Mouse (Mus musculus) left cerebral cortex, adult 18-20 months (tissue): Measurements from ENCODE around the gene Cacng6. TPM values are rescaled to one million over a fixed set of nuclear protein-coding genes. Genes with fewer than 3 reads are reported as not detected.
A peak's percentile ranks its signal among the peaks of the same experiment; 100 is the strongest.

Source experiments
- DNase-seq, 2 experiments: peaks; one replicate each; pipeline ENCODE4 v3.0.0; 2021 to 2022; ENCODE audit warnings: low spot score in 2 of 2, mixed read lengths in 1 of 2
- total RNA-seq, 2 experiments: library from RNA; stranded (reverse); gene quantifications; 2 replicates each; pipeline ENCODE4 v1.2.3; 2021

The Cacng6 gene
- total RNA-seq, 2 experiments from 2014 or later: 1.0 to 1.9 TPM

DNA sequence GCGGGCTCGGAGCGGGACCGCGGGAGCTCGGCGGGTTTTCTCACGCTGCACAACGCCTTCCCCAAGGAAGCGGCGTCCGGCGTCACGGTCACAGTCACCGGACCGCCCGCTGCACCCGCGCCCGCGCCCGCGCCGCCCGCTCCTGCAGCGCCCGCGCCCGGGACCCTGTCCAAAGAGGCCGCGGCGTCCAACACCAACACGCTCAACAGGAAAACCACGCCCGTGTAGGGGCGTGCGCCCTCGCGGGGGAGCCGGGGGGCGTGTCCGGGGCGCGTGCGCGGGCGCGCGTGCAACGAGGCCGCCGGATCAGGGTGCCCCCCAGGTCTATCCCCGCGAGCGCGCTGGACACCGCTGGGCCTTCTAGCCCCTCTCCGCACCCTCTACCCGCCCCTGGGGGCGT, 8.6 kb upstream of the Cacng6 start:
- no peak for DNase-seq

DNA sequence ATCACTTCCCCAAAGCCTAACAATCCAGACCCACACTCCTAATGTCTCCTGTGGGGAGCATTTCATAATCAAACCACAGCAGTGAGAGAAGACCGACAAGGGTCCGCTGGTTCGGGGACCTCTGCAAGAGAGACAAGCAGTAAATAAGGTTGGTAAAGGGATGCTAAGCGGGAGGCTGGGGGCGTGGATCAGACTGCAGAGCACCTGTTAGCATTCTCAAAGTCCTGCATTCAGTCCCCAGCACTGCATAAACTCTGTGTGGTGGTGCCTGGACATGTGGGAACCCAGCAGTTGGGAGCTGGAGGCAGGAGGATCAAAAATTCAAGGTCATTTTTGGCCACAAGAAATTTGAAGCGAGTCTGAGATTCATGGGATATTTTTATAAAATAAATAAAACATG, 4.1 kb upstream of the Cacng6 start:
- no peak for DNase-seq

DNA sequence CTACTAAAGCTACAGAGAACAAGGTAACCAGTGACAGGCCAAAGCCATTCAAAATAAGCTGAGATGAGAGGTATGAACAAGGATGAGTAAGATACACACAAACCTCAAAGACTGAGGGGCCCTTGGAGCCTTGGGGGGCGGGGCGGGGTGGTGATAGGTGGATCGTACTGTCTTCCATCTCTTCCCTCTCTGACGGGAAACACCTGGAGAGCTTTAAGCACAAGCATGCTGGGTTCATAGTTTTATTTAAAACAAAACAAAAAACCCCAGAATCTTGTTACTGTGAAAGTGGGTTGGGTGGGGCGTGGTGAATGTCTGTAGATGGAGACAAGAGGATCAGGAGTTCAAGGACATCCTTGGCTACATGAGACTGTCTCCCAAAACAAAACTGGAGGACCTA, 3.5 kb upstream of the Cacng6 start:
- no peak for DNase-seq

DNA sequence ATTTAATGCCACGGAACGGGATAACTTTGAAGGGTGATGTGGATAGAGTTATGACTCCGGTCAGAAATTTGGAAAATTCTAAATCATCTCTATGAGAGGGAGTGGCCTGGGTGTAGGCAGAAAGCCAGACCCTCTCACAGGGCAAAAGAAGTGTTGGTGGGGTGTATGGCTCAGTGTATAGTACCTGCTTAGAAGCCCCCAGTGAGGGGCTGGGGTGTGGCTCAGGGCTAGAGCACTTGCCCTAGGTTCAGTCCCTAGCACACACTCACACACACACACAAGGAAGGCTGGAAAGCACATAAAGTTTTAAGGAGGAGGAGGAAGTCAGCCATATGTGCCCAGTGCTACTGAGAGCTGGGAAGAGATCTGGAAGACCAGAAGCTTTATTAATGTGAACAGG, 2.7 kb upstream of the Cacng6 start:
- no peak for DNase-seq

DNA sequence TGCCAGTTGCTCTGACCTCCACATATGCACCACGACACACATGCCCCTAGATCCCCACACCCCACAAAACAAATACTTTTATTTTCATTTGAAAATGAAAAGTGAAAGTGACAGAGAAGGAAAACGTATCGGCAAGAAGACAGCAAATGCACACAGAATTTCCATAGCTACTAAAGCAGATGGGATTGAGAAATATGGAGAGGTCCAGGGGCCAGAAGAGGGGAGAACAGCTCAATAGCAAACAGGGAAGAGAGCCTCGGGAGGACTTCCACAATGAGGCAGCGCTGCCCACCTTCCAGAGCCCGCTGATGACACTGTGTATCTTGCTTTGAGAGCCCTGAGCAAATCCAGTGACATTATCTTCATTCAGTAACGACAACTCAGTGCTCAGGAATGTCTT, 1.9 kb upstream of the Cacng6 start:
- no peak for DNase-seq

DNA sequence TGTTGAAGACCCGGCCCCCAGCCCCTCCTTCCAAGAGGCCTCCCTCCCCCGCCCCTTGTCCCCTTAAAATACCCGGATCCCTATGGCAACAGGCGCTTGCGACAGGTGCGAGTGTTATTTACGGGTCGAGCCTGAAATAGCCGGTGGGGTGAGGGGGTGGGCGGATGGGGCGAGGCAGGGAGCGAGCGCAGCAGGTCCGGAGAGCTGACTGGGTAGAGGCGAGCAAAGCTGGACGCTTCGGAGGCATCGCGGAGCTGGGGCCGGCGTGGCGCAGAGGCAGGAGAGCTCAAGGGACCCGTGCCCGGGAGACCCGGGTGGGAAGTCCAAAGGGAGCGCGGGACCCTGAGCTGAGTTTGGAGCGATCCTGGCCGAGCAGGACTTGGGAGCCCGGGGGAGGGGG, 565 bp upstream of the Cacng6 start:
- DNase-seq: no peak

DNA sequence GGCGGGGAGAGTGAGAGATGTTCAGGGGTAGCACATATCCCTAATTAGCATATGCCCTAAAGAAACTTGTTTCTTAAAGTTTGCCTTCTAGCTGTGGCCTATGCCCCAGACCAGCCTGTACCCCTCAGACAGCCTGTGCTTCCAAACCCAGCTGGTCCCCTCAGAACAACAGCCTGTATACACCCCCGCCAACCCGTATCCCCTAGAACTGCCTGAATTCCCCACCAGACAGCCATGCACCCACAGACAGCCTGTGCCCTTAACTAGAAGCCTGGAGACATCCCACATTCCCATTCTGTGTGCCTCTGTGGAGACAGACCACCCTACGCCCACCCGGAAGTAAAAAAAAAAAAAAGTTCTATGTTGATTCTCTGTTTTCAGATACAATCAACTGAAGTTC, 1.1 kb downstream of the Cacng6 start:
- no peak for DNase-seq

DNA sequence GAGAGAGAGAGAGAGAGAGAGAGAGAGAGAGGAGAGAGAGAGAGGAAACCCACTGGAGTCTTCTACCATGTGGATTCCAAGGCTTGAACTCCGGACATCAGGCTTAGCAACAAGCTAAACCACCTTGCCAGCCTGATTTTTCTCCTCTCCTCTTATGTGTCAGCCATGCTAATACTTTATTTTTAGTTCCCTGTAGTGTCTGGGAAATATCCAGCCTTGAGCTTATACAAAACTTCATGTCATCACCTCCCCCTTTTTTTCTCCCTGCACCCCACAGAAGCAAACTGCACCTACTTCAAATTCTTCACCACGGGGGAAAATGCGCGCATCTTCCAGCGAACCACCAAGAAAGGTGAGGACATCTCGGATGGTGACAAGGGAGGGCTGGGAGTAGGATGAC, 6.2 kb downstream of the Cacng6 start:
- no peak for DNase-seq

DNA sequence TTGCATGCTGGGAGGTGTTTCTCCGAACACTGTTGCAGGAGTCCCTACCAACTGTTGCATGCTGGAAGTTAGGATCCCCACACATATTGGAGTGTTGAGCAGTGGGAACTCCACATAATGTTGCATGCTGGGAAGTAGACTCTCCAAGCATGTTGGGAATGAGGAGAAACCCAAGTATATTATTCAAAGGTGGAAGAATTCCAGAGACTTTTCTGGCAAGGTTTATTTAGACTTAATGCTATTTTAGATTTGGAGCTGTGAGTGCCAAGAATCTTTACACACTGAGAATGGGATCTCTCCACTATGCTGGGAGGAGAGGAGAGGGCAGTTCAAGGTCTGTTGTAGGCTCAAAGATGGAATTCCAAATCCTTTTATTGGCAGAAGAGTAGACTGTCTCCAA, 8.1 kb downstream of the Cacng6 start:
- DNase-seq: no peak

DNA sequence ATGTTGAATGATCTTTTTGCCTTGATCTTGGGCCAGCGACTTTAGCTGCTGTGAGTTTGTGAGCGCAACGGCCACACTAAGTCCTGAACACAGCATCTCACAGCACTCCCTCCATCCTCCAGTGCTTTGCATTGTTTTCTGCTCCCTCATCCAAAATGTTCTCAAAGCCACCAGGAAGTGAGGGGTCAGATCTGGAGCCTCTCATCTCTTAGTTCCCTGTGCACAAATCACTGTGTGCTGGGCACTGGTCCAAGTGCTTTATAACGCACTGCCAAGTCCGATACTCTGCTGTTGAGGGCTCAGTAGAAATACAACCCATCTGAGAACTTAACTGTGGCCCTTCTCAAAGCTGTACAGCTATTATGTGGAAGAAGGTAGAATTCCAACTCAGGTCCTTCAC, 13.9 kb downstream of the Cacng6 start:
- no peak for DNase-seq

DNA sequence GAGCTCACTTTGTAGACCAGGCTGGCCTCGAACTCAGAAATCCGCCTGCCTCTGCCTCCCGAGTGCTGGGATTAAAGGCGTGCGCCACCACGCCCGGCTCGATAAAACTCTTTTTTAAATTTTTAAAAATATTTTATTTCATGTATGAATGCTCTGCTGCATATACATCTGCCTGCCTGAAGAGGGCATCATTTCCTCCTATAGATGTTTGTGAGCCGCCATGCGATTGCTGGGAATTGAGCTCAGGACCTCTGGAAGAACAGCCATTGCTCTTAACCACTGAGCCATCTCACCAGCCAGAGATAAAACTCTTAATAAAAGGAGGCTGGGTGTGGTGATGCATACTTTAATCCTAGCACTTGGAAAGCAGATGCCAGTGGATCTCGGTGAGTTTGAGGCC, 16.0 kb downstream of the Cacng6 start:
- DNase-seq: no peak

DNA sequence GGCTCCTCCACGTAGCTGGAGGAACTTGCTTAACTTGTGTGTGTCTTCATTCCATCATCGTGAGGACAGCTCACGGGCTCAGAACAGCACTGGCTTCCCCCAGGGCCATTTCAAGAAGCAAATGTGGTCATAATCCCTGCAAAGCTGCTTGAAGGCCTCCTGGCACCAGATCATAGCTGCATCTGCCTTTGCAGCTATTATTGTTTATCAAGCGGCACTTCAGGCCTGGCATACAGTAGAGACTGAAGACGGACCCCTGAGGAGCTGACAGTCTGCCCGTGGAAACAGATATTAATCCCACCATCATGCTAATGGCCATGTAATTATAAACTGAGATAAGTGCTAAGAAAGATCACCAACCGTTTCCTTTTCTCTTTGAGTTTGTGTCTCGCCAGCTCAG, 16.5 kb downstream of the Cacng6 start:
- DNase-seq: no peak

DNA sequence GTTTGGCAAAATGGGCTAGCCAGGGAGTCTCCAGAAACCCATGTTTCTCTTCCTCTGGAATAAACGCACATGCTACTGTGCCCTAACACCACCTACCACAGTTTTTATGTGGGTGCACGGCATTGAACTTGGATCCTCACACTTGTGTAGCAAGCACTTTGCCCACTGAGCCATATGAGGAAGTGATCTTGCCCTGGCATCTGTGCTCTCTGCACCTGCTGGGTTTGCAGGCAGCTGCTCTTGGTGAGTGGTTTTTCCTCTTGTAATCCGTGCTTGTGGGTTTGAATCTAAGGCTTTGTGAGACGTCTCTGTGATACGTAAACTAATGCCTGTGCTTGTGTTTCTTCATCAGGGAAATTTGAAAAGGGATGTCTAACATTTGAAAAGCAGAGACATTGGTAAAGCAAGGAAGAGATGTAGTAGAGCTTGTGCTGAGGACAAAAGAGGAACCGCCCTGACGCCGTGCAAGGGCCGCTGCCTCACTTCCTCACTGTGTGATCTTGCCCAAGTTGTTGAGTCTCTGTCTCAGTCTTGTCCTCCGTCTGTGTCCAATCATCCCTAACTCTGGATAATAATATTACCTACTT, 18.6 kb downstream of the Cacng6 start:
- no peak for DNase-seq

DNA sequence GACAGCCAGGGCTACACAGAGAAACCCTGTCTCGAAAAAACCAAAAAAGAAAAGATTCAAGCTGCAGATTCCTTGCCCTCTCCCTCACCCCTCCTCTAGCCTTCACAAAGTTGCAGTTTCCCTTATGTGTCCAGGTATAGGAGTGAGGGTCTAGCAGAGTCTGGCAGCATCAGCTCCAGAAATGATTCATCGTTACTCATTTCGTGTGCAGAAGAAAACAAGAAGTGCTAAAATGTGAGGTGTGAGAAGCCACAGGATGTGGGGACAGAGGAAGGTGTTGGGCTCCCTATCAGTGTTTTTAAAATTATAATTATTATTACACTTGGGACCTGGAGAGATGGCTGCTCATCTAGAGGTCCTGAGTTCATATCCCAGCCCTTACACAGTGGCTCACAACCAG, 20.7 kb downstream of the Cacng6 start:
- DNase-seq: no peak

DNA sequence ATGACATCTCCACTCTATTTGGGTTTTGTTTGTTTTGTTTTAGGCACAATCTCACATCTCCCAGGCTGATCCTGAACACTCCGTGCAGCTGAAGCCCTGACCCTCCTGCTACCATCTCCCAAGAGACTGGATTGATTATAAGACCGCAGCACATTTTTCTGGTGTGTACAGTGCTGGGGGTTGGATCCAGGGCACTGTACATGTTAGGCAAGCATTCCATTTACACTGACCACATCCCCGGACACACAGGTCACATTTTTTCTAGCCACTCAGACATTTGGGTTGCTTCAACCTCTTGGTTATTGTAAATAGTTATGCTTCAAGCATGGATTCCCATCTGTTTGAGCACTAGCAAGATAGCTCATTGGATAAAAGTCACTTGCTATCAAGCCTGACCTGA, 22.6 kb downstream of the Cacng6 start:
- no peak for DNase-seq

DNA sequence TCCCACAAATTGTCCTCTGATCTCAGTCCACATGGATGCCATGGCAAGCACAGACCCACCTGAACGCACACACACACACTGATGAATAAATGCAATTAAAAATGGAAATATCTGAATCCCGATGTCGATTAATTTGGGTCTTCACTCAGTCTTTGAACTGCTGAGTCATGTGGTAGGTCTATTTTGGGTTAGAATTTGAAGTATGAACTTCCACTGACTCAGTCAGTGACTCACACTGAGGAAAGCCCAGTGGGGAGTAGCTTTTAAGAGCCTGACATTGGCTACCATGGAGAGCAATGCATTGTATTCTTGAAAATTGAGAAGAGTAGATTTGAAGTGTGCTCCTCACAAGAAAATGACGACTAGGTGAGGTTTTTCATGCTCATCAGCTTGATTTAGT, 23.0 kb downstream of the Cacng6 start:
- no peak for DNase-seq

DNA sequence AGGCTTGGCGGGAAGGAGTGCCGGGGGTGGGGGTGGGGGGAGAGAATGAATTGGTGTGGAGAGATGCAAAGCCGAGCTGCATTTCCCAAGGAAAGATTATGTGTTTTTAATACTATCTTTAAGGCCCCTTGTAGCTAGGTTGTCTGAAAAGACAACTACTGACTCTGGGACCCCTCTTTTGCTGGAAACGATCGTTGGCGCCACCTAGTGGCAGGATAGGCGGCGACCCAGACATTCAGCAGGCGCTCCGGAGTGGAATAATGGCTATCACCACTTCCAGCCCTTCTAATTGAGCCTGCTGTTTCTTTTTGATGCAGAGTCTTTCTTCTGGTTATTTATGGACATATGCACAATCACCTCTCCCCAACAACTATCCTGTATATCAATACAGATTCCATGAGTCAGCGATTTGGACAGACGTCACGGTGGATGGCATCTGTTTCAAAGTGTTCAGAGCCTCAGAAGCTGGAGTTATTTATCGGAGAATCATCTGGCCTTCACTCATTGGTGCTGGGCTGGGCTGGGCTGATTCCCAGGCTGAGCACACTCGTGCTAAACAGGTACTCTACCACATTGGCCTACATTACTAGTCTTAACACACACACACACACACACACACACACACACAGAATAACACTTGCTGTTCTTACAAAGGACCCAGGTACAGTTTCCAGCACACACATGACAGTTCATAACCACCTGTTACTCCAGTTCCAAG, 24.9 kb downstream of the Cacng6 start:
- DNase-seq: peak; percentile 82 to 83

DNA sequence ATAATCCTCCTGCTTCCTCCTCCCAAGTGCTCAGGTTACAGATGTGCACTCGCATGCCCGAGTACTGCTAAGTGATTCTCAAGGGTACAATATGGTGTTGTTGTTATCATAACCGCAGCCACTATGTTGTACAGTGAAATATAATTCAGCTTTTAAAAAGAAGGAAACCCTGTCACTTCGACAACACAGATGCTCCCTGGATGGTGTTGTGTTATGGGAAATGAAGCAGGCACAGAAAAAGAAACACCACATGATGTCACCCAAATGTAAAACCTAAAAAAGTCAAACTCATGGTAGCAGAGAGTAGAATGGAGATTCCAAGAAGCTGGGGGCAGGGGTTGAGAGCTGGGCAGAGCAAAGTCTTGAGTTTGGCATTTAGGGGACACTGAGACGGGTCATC, 26.7 kb downstream of the Cacng6 start:
- DNase-seq: no peak

DNA sequence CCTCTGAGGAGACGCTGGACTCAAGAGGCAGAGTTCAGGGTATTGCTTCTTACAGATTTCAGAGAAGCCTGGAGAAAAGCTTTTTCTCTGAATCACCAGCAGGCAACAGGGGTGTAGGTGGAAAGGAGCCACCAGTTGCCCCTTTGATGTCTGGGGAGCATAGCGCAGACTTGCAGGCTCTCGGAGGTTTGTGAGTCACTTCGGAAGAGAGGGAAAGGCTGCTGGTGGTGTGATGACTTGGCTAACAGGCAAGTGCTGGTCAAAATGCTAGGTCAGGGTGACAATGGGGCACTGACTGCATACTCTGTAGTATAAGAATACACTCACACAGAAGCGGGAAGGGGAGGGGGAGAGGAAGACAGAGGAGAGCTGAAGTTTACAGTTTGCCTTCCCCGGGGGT, 27.2 kb downstream of the Cacng6 start:
- no peak for DNase-seq

DNA sequence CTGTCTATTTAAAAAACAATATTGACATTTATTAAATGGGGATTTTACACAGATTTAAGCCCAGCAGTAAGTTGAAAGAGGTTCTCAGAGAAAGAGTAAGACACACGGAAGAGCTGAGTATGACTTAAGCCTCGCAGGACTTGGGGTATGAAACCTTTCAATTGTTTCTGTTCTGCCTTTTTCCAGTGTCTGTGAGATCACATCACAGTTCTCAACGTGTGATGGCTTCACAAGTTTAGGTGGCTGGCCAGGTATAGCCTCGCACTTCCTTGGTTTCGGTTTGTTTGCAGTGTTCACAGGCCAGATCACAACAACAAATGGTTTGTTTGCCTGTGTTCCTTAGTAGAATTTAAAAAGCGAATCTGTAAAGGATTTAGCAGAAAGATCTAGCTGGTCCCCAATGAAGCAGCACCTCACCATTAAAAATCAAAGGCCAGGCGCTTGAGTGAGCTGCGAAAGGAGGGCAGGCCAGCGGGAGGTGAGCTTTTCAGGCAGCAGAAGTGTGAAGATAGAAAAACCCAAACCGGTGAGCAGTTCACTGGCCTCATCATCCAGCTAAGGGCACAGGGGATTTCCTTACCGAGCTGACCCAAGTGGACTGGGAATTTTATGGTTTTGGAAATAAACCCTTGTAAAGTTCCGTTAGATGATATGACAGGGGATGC, 29.0 kb downstream of the Cacng6 start:
- no peak for DNase-seq

DNA sequence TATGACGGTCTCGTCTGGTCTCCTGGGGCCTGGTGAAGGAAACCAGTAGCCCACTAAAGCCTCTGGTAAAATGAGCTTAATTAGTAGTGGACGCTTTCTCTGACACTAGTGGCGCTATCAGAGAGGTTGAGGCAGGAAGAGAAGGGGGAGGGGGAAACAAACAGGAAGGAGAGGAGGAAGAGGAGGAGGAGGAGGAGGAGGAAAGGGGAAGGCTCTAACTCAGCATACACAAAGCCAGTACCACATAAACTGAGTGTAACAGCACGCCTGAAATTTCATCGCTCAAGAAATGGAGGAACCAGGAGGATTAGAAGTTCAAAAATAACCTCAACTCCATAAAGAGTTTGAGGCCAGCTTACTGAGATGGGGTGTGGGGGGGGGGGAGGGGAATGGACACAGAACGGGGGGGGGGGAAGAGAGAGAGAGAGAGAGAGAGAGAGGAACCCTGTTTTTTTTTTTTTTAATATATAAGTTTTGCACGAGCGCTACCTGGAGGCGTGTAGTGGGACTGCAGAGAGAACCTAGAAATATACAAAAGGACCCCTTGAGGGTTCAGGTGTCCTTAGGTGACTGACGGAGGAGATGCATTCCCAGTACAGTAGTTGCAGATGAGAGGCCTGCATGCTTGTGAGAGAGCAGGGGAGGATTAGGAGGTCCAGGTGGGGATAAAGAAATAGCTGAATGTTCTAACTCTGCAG, 29.6 kb downstream of the Cacng6 start:
- no peak for DNase-seq

DNA sequence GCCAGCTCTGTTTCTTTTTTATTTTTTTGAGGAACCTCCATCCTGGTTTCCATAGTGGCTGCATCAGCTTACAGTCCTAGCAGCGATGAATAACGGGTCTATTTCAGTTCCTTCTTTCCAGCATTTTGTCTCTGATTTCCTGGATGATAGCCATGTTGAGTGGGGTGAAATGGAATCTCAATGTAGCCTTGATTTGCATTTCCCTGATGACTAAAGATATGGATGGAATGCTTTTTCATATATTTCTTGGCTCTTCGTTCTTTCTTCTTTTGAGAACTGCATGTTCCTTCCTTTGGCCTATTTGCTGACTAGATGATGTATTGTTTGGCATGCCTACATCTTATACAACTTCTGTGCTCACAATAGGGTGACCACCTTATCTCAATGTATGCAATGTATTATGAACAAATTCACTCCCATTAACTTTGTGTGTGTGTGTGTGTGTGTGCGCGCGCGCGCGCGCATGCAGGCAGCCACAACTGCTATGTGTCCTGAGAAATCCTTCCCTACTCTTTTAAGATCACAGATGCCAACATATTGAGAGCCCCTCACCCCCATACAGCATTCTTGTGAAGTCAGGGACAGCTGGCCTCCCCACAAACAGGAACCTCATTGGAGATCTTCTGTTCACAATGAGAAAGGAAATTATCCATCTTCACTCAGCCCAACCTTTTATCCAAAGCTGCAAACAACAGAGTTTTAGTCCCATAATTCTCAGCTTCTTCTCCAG, 33.3 kb downstream of the Cacng6 start:
- no peak for DNase-seq
